8 mouse cellular contexts compared by ENCODE assay signal in the genomic region with DNA sequence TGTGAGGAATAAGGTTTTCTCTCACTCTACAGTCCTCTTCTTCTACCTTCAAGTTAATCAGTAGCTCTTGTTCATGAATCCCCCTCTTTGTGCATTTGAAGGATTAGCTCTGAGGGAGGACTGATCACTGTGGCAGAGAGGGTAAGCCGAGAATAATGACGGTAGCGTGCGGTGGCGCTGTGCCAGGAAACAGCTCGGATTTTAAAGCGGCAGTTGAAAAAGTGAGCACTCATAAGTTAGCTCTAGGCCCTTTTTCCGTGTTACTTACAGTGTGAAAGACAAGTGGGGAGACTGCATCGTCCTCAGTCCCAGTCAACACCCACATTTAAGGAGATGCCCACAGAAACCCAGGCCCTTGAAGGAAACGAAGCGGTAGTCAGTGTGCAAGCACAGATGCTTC. TPM values are rescaled to one million over a fixed set of nuclear protein-coding genes. Genes with fewer than 3 reads are reported as not detected.
DNase-seq lines count a peak whose midpoint lies in the region; ATAC-seq lines count a peak whose summit lies in the region.
"Had no signal": no experiment of that assay in that cellular context is flagged by ENCODE, and none has a peak within 500 bp of the region (broad histone marks: within the 10 kb centered on the region; RNA-seq: fewer than 3 reads in every experiment).

No protein-coding gene starts in this region.

- H3K4me3 ChIP-seq in kidney, embryonic 16.5 days (ENCODE audit: low read length), result no peak overlapping the region
- no peak overlapping the region for H3K4me3 ChIP-seq in forebrain, embryonic 12.5 days (replicated peaks)
- H3K4me3 ChIP-seq: limb, embryonic 13.5 days had no signal

- H3K9me3 ChIP-seq in kidney, embryonic 16.5 days (ENCODE audit: low read length), result no peaks in the 10 kb centered on the region
- H3K9me3 ChIP-seq in forebrain, embryonic 12.5 days, result no peaks in the 10 kb centered on the region
- H3K9me3 ChIP-seq: limb, embryonic 13.5 days had no signal

- H3K4me1 ChIP-seq in kidney, embryonic 16.5 days (ENCODE audit: insufficient read depth, low read length), result no peaks in the 10 kb centered on the region
- H3K4me1 ChIP-seq in forebrain, embryonic 12.5 days, result peaks cover 19% of the 10 kb centered on the region

- no peak overlapping the region for H3K4me2 ChIP-seq in kidney, embryonic 16.5 days (replicated peaks; ENCODE audit: low read depth, low read length)
- H3K4me2 ChIP-seq in forebrain, embryonic 12.5 days, result peak overlapping the region; percentile 13; the same call in 1 of the 2 replicates
- H3K4me2 ChIP-seq: limb, embryonic 13.5 days had no signal

- H3K27me3 ChIP-seq in kidney, embryonic 16.5 days (ENCODE audit: insufficient read depth, low read length), result no peaks in the 10 kb centered on the region
- H3K27me3 ChIP-seq in forebrain, embryonic 12.5 days, result no peaks in the 10 kb centered on the region
- H3K27me3 ChIP-seq: limb, embryonic 13.5 days had no signal

- ATAC-seq in kidney, embryonic 16.5 days (ENCODE audit: low FRiP score, low TSS enrichment), result no peak
- peak; percentile 71; the same call in 1 of the 2 replicates for ATAC-seq in forebrain, embryonic 12.5 days (ENCODE audit: low FRiP score)

- no peak overlapping the region for H3K27ac ChIP-seq in kidney, embryonic 16.5 days (ENCODE audit: low read length)
- H3K27ac ChIP-seq in forebrain, embryonic 12.5 days, result peak overlapping the region; percentile 83
- H3K27ac ChIP-seq: limb, embryonic 13.5 days had no signal

- H3K36me3 ChIP-seq in kidney, embryonic 16.5 days (ENCODE audit: insufficient read depth, low read length), result no peaks in the 10 kb centered on the region
- no peaks in the 10 kb centered on the region for H3K36me3 ChIP-seq in forebrain, embryonic 12.5 days (replicated peaks)
- H3K36me3 ChIP-seq: limb, embryonic 13.5 days had no signal

- DNase-seq in kidney, adult 18-20 months, result peak; percentile 52
- peak; percentile 18 for DNase-seq in cerebellum, adult 11-12 months
- DNase-seq in lung, adult 18-20 months, result peak; percentile 26 to 36
- DNase-seq in right cerebral cortex, postnatal 10 days (ENCODE audit: low spot score in 2 of 2), result peak; percentile 48 to 59
- DNase-seq in thymus, postnatal 36 days, result no peak

- WGBS in kidney, embryonic 16.5 days, result 40% methylated on average over 11 of the region's 11 CpGs
- 17% methylated on average over 11 of the region's 11 CpGs for WGBS in forebrain, embryonic 12.5 days

- H3K9ac ChIP-seq in kidney, embryonic 16.5 days (replicated peaks; ENCODE audit: low read length), result no peak overlapping the region
- 0 out of 2 replicates have a peak overlapping the region, but pooled peaks have one; percentile 8 for H3K9ac ChIP-seq in forebrain, embryonic 12.5 days
- H3K9ac ChIP-seq: limb, embryonic 13.5 days had no signal

RNA-seq across cellular contexts. Expression of a gene that starts 19.3 kb away (rescaled TPM):
- polyA plus RNA-seq in kidney, embryonic 16.5 days (2015; fragmentation: Nextera tagmentation; extraction: Ambion mirVana), result 32.1 and 43.4 TPM in 2 replicates
- 61.0 and 61.9 TPM in 2 replicates for polyA plus RNA-seq in forebrain, embryonic 12.5 days (2016; fragmentation: Nextera tagmentation; extraction: Ambion mirVana)

RNA-seq across cellular contexts. Expression of a gene that starts 46.1 kb away (rescaled TPM):
- polyA plus RNA-seq in kidney, embryonic 16.5 days (2015; fragmentation: Nextera tagmentation; extraction: Ambion mirVana), result 5.6 and 6.0 TPM in 2 replicates
- 8.1 and 9.0 TPM in 2 replicates for polyA plus RNA-seq in forebrain, embryonic 12.5 days (2016; fragmentation: Nextera tagmentation; extraction: Ambion mirVana)

Comparison
In these comparisons a context has a peak if more than half of its experiments do, and no peak if none do; other contexts are left out.
1. DNase-seq: peak in kidney, adult 18-20 months (single experiment), cerebellum, adult 11-12 months (single experiment), lung, adult 18-20 months (2 of 2) and right cerebral cortex, postnatal 10 days (2 of 2); none in thymus, postnatal 36 days (0 of 2).